In the genomic region with DNA sequence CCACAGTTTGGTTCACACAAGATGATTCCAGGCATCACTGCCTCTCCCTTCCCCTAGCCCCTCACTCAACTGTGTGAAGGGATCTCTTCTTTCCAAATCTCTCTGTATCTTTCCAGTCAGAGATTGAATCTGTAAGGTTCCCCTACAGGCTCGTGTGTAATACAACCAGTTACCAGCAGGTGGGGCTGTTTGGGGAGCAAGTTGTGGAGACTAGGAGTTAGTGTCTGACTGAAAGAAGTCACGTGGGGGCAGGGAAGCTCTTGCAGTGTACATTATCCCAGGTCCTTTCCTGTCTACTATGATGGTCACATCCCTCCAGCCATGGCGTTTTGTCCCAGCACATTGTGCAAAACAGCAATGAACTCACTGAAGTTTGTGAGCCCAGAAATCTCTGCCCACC, we compare ENCODE assay signal across 10 mouse cellular contexts. TPM values are rescaled to one million over a fixed set of nuclear protein-coding genes. Genes with fewer than 3 reads are reported as not detected.
DNase-seq lines count a peak whose midpoint lies in the region; TF ChIP-seq lines count a peak whose summit lies in the region.
"Had no signal": no experiment of that assay in that cellular context is flagged by ENCODE, and none has a peak within 500 bp of the region (broad histone marks: within the 10 kb centered on the region; RNA-seq: fewer than 3 reads in every experiment).

No protein-coding gene starts in this region.

- peak; percentile 2 for TF ChIP-seq RAD21 in CH12.LX (IDR thresholded peaks at IDR 0.05; ENCODE audit: low read depth, low read length)

- TF ChIP-seq POLR2A in CH12.LX (IDR thresholded peaks at IDR 0.05; ENCODE audit: low read depth, low read length): no peak

- no peaks in the 10 kb centered on the region for H3K4me1 ChIP-seq in CH12.LX (ENCODE audit: control insufficient read depth in 1 of 2, insufficient read depth in 2 of 2)
- H3K4me1 ChIP-seq: liver, embryonic 15.5 days had no signal

- TF ChIP-seq CTCF in CH12.LX (conservative IDR thresholded peaks at IDR 0.05 in 1 of 2, IDR thresholded peaks at IDR 0.05 in 1 of 2; ENCODE audit: low read depth in 2 of 2, low read length in 2 of 2): peak; percentile 30 to 76
- TF ChIP-seq CTCF in left cerebral cortex, adult 2 months (IDR thresholded peaks at IDR 0.05): peak; percentile 70

- no peak overlapping the region for H3K4me3 ChIP-seq in CH12.LX (replicated peaks in 1 of 3; ENCODE audit: low read depth in 2 of 3, low read length in 2 of 3, poor library complexity in 1 of 3)
- no peak overlapping the region for H3K4me3 ChIP-seq in left cerebral cortex, adult 2 months
- H3K4me3 ChIP-seq: embryonic facial prominence, embryonic 12.5 days; liver, embryonic 15.5 days had no signal

- H3K9me3 ChIP-seq in CH12.LX (replicated peaks; ENCODE audit: low read length): peaks cover 6% of the 10 kb centered on the region
- H3K9me3 ChIP-seq: embryonic facial prominence, embryonic 12.5 days; liver, embryonic 15.5 days had no signal

- no peak overlapping the region for H3K27ac ChIP-seq in CH12.LX (ENCODE audit: insufficient read depth, low read depth)
- no peak overlapping the region for H3K27ac ChIP-seq in left cerebral cortex, adult 2 months
- H3K27ac ChIP-seq: liver, embryonic 15.5 days had no signal

- no peaks in the 10 kb centered on the region for H3K36me3 ChIP-seq in CH12.LX (replicated peaks in 1 of 2; ENCODE audit: control insufficient read depth in 1 of 2, insufficient read depth in 1 of 2, low read length in 1 of 2)
- H3K36me3 ChIP-seq: embryonic facial prominence, embryonic 12.5 days; liver, embryonic 15.5 days had no signal

- H3K9ac ChIP-seq in CH12.LX (ENCODE audit: insufficient read depth, low read depth): no peak overlapping the region
- H3K9ac ChIP-seq: embryonic facial prominence, embryonic 12.5 days; liver, embryonic 15.5 days had no signal

- intact Hi-C loops in heart, postnatal 14 days (cut with DNase I): no loop called here
- intact Hi-C loops in heart, postnatal 25 days (cut with DNase I): no loop called here
- intact Hi-C loops in left cerebral cortex, adult 2 months (cut with DNase I): loop anchor here (10.0 kb wide), 1 partner anchor 169 kb away; no protein-coding TSS in a partner anchor

- in situ Hi-C loops in CH12.LX (cut with MboI; ENCODE audit: low pct_ligation_motif_present, low pct_unique_long_range_greater_than_20kb, low sequenced_read_pairs): no loop called here

- peak; percentile 29 to 70 for DNase-seq in heart, postnatal 14 days
- DNase-seq in heart, postnatal 25 days (ENCODE audit: low spot score): no peak
- DNase-seq in CH12.LX (ENCODE audit: extremely low read depth): peak; percentile 29
- DNase-seq in adrenal gland, postnatal 25 days: peak; percentile 57
- peak; percentile 54 for DNase-seq in forelimb bud, embryonic 11.5 days (ENCODE audit: low read depth, low spot score)
- peak; percentile 58 to 74 for DNase-seq in left cerebral cortex, adult 2 months (ENCODE audit: extremely low spot score in 1 of 2, low spot score in 2 of 2)
- DNase-seq in neural tube, embryonic 10.5 days (ENCODE audit: extremely low spot score, low spot score): peak; percentile 79
- peak; percentile 75 for DNase-seq in thymus, postnatal 4 days

- H3K27me3 ChIP-seq in CH12.LX (replicated peaks): peaks cover 41% of the 10 kb centered on the region
- H3K27me3 ChIP-seq: embryonic facial prominence, embryonic 12.5 days had no signal

- dilution Hi-C loops in CH12.LX (cut with MboI; ENCODE audit: extremely low pct_ligation_motif_present, extremely low pct_unique_long_range_greater_than_20kb, low sequenced_read_pairs): no loop called here

- H3K4me2 ChIP-seq in CH12.LX (ENCODE audit: insufficient read depth, low read depth, poor library complexity, severe bottlenecking): no peak overlapping the region
- H3K4me2 ChIP-seq: embryonic facial prominence, embryonic 12.5 days; liver, embryonic 15.5 days had no signal

- no peaks in the 10 kb centered on the region for H3K79me2 ChIP-seq in CH12.LX (replicated peaks; ENCODE audit: control insufficient read depth, extremely low read depth, insufficient read depth, poor library complexity, severe bottlenecking)

- TF ChIP-seq EP300 in CH12.LX (IDR thresholded peaks at IDR 0.05; ENCODE audit: low read length): no peak

TF ChIP-seq in CH12.LX, 34 proteins besides CTCF, POLR2A, EP300 and RAD21:
- TF ChIP-seq POLR2AphosphoS2 (IDR thresholded peaks at IDR 0.05; ENCODE audit: low read depth, low read length) (no peak), TBP (conservative IDR thresholded peaks at IDR 0.05; ENCODE audit: low read depth, low read length) (no peak), JUN (IDR thresholded peaks at IDR 0.05; ENCODE audit: insufficient read depth, low read depth, low read length) (no peak), USF1 (IDR thresholded peaks at IDR 0.05; ENCODE audit: low read depth, low read length) (no peak), MAFK (IDR thresholded peaks at IDR 0.05; ENCODE audit: insufficient replicate concordance, low read length) (no peak), SIN3A (IDR thresholded peaks at IDR 0.05; ENCODE audit: low read length) (no peak), SMC3 (IDR thresholded peaks at IDR 0.05; ENCODE audit: low read depth, low read length) (no peak), USF2 (conservative IDR thresholded peaks at IDR 0.05; ENCODE audit: low read depth, low read length) (0 out of 2 replicates have a peak, but pooled peaks have one; percentile 6)

RNA-seq across cellular contexts. Expression of gene Aym1, which starts 18.7 kb away (rescaled TPM):
- total RNA-seq in heart, postnatal 14 days (2021): not detected
- total RNA-seq in heart, postnatal 25 days (2021): not detected
- total RNA-seq in CH12.LX (2012; rRNA removed): not detected in 2 replicates
- total RNA-seq in CH12.LX (2014; rRNA removed): not detected in 2 replicates
- not detected in 2 replicates for polyA plus RNA-seq in CH12.LX (2012; ENCODE audit: insufficient read length, low read depth)
- not detected in 2 replicates for total RNA-seq in adrenal gland, postnatal 25 days (2021)
- total RNA-seq in left cerebral cortex, adult 2 months (2021): not detected
- polyA plus RNA-seq: embryonic facial prominence, embryonic 12.5 days; liver, embryonic 15.5 days had no signal
